Mouse (Mus musculus): ENCODE measurements around the gene Rrad.
A peak's percentile ranks its signal among the peaks of the same experiment; 100 is the strongest.
"Not testable (repeated sequence)": the region's sequence is repeated elsewhere in the genome, so short reads cannot be mapped to it uniquely, and the experiment has no call there.

Rrad gene

DNA sequence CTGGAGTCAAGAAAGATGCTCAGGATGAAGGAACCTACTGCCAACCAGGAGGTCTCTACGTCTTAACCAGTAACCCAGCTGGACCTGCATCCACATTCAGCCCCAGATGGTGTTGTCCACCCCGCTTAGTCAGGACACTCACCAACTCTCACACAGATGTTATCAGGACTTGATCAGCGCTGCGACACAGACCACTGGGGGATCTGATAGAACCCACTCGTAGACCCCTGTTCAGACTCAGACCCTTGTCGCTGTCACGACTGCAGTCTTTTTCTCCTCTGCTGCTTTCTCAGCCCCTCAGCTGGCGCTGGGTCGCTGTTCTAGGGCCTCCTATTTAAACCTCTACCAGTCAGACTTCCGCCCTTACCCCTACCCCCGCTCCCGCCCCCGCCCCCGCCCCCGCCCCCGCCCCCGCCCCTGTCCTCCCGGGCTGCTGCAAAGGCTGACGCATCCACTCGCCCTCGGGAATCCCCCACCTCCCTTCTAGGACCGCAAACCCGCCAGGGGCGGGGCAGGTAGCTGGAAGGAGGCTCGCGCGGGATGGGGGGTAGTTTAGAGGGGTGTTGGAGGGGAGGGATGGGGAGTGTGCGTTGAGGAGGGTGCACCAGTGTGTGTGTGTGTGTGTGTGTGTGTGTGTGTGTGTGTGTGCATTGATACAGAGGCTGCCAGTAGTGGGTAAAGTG lies at the start of gene Rrad:
Gene Rrad (minus strand): TSS at position 347 of the 683 bp plus-strand sequence.
- DNase-seq = no peak

DNA sequence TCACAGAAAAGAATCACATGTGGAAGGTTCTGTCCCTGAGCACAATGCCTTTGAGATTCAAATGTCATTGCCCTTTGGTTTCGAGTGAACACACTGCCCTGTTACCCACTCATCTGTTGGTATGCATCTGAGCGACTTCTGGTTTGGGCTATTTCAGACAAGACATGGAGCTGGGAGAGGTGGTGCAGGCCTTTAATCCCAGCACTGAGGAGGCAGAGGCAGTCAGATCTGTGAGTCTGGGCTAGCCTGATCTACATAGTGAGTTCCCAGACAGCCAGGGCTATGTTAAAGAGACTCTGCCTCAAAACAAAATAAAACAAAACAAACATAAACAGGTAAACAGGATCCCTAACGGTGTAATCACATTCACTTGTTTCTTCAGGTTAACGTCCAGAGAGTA lies 24.5 kb upstream of the Rrad start:
- no peak for DNase-seq

DNA sequence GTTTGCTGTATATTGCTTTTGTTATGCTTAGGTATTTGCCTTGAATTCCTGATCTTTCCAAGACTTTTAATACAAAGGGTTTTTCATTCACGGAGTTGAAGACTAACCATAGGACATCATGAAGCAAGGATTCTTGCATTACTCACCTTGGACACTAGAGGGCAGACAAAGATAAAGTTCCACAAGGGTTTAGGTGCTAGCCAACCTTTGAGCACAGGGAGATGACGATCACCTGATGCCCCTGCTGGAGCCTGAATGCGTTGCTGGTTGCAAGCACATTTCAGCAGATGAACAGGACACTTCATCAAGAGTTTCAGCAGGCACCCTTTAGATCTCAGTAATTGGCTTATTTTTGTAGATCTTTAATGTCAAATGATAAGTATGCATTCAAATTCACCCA lies 23.9 kb upstream of the Rrad start:
- DNase-seq = peak; percentile 52

DNA sequence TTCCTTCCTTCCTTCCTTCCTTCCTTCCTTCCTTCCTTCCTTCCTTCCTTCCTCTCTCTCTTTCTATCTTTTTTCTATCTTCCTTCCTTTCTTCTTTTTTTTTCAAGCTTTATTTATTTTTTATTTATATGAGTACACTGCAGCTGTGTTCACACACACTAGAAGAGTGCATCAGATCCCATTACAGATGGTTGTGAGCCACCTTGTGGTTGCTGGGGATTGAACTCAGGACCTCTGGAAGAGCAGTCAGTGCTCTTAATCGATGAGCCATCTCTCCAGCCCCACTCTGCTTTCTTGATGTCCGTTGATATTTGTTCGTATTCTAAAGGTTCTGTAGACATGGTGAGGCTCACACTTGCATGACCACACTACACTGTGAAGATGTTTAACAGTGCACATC lies 13.1 kb upstream of the Rrad start:
- not testable (repeated sequence) for DNase-seq

DNA sequence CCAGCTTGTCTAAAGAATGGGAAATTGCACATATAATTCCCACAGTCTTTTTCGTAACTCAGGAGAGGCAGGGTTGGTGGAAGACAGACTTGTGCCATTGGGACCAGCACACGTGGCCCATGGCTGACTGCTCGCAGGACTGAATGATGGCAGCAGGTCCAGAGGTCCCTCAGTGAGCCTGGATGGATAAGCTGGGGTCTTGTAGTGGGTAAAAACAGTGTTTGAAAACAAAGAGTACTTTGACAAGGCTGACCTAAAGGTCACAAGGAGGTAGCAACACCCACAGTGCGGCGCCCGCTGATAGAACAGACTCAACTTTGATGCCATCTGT lies 11.2 kb upstream of the Rrad start:
- no peak for DNase-seq

GRCm38 (mm10) chr8:104641426-104642323 lies 10.5 kb upstream of the Rrad start, which contains the start of gene Ciao2b:
Ciao2b (minus strand) TSS chr8:104641965.
- DNase-seq = peak; percentile 89

DNA sequence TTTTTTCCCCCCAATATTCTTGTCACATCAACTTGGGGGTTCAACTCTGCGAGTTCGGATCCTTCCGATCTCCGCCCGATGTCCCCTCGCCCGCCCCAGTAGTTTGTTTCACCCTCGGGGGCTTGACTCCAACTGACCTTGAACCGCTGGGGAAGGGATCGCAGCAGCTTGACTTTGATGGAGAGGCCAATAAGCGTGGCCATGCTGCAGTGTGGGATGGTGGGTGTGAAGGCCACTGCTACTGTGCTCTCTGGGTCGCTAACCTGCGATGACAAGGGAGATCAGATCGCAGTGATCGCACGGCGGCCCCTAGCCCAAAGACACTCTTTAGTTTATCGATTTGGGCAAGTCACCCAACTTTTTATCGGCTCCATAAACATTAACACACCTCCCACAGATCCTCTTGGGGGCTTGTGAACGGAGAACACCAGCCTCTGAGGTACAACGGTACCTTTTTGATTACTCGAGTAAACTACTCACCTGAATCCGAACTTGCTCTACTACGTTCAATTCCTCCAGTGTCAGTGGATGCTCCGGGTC lies 9.8 kb upstream of the Rrad start:
- no peak for DNase-seq

DNA sequence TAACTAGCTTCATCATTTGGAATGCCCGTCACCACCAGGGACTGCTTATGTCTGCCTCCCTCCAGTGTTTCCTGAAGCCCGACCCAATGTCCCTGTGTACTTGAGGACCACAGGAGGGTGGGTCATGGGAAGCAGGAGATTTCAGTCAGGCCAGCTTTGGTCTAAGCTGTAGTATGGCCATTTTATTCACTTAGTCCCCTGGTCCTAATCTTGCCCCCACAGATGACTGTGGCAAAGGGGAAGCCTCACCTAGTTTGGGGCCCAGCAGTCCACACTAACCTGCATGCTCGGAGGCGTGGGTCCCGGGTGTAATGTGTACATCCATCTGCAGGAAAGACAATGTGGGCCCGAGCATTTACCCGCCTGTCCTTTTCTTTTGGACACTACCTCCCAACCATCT lies 9.1 kb upstream of the Rrad start:
- no peak for DNase-seq

GRCm38 (mm10) chr8:104638010-104638409 lies 6.9 kb upstream of the Rrad start:
- no peak for DNase-seq

- DNase-seq = no peak
Measured at GRCm38 (mm10) chr8:104635004-104635710, 4.0 kb upstream of the Rrad start.

DNA sequence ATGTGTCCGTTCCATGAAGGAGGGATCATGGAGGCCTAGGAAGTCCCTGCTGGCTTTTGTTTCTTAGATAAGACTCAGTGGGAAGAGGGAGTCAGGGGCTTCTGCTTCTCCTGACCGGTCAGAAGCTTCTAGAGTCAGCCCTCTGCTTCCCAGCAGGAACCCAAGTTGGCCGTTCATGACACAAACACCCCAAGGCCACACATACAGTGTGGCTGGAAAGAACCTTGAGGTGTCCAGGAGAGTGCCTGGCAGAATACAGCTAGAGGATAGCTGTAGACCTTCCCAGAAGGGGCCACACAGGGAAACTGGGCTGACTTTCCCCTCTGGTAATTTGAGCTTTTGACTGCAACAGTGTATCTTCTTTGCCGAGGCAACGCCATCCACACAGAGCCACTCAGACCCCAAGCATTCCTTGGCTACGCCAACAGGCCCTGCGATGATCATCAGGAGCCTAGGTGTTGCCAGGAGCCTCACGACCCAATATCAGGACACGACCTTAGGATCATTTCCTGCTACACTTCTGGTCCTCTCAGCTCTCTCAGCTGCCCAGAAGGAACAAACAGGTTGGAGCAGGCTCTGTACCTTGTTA lies 2.1 kb upstream of the Rrad start:
- DNase-seq = no peak

DNA sequence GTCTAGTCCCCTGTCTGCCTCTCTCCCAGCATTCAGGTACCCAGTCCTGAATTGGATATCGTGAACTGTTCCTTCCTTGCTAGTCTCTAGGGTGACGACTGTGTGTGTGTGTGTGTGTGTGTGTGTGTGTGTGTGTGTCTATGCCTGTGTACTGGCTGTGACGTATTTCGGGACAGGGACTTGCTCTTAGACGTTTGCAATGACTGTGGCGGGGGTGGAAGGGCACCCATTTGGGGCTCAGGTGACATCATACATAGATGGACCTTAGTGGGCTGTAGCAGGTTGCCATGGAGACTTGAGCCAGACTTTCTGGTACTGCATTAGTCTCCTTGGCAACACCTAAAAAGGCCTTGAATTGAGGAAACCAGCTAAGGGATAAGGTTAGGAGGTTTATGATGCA lies 1.4 kb upstream of the Rrad start:
- peak; percentile 43 for DNase-seq

- DNase-seq = no peak
Measured at GRCm38 (mm10) chr8:104631975-104632374, 848 bp upstream of the Rrad start.

- no peak for DNase-seq
Measured at GRCm38 (mm10) chr8:104630574-104630973, 553 bp downstream of the Rrad start.

DNA sequence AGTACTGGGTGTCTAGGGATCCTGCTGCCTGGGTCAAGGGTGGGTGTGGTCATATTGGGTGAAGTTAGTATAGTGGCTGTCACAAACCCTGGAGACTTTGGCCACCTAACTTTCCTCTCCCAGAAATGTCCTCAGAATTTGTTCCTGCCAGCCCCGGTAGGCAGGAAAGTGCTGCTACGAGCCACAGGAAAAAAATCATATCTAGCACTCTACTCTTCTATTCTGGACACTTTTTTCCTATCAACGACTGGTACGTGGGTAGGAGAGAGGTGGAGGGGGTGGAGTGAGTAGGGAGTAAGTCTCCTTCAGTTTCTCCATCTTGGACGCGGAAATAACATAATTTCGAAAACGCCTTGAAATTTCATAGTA lies 1.0 kb downstream of the Rrad start:
- no peak for DNase-seq

DNA sequence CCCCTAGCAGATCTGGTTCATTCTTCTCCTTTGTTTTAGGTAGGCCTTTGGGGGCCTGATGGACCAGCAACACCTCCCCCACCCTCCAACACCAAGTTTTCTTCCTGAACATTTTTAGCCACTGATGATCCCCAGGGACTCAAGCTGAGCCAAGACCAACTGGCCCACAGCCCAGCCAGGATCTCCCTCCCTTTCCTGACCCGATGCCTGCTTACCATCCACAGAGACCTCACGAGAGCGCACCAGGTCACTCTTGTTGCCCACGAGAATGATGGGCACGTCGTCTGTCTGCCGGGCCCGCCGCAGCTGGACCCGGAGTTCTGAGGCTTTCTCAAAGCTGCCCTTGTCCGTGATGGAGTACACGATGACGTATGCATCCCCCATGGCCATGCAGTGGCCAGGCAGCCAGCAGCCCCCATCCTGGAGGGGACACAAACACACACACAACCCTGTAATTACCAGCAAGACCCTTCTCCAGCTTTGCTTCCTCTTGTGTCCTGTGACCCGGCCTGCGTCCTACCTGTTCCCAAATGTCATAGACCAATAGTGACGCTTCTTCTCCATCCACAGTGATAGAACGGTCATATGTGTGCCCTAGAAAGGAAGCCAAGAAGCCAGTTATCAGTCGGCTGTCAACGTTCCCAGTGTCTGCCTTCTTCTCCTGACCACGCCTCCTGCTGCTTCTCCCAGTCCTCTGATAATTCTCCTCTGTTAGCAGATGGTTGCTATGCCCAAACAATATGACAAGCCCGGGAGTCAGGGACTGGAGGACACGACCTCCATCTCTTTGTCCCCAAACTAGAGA lies 1.6 kb downstream of the Rrad start:
- no peak for DNase-seq

- no peak for DNase-seq
Measured at GRCm38 (mm10) chr8:104628402-104628801, 2.7 kb downstream of the Rrad start.

- DNase-seq = no peak
Measured at GRCm38 (mm10) chr8:104627065-104627740, 3.9 kb downstream of the Rrad start.

DNA sequence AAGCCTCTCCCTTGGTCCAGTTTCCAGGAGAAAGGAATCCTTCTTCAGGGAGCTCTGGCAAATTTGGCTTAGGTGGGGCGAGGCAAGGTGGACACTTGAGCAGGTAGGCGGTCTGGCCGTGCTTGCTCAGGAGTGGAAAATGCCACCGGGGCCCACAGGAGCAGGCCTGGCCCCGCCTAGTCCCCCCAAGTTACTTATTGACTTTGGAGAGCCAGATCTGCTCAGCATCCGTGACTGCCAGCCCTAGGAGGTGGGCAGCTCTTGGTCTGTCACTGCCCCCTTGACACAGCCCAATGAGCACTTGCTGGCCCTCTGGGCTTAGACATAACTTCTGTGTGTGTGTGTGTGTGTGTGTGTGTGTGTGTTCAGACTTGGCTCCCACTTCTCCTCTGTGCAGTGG lies 7.0 kb downstream of the Rrad start, which contains the start of gene Cdh16:
Gene Cdh16 (minus strand): TSS at position 236 of the 400 bp plus-strand sequence.
- DNase-seq = no peak

DNA sequence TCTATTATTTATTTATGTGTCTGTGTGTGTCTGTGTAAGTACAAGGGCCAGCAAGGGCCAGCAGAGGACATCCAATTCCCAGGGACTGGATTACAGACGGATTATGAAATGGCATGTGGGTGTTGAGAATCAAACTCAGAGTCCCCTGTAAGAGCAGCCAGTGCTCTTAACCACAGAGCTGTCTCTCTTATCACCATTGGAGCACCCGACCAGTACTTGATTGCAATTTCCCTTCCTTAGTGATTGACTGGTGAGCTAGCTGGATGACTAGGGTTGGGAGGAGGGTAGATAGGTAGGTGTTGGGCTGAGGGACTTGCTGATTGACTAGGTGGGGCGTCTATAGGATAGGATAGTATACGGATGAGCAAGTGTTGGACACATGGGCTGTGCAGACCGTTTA lies 10.4 kb downstream of the Rrad start:
- no peak for DNase-seq

DNA sequence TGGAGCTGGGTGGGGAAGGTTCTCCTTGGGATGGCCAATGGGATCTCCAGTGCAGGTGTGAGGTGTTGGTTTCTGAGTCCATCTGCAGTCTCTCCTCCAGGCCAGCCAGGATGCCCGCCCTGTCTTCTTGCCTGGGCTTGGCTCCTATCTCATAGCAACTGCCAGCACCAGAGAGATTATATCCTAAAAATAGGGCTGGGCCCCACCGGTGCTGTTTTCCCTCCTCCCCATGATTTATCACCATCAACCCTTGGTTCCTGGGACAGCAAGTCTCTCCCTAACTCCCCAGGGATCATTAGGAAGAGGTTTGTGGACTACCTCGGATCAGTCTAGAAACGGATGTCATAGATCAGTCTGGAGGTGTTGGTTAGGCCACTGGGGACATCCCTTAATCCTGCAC lies 18.0 kb downstream of the Rrad start:
- DNase-seq = no peak

GRCm38 (mm10) chr8:104611613-104612012 lies 19.5 kb downstream of the Rrad start:
- no peak for DNase-seq
